Mouse (Mus musculus) brain, embryonic 14.5 days (tissue): ENCODE results near the gene Mid2.

Experiments used
- CTCF ChIP-seq: fragments of 200-500 bp; IDR thresholded peaks from 2 replicates; pipeline ENCODE4 v1.5.1; 2012; ENCODE audit warnings: inconsistent platforms, mild to moderate bottlenecking, moderate library complexity, borderline replicate concordance; ENCODE audit not compliant: insufficient read depth, insufficient read length; ENCODE audit errors: extremely low read depth
- POLR2A ChIP-seq: fragments of 200-500 bp; IDR thresholded peaks from 2 replicates; pipeline ENCODE4 v1.6.1; 2012; ENCODE audit warnings: mild to moderate bottlenecking, inconsistent platforms, borderline replicate concordance; ENCODE audit not compliant: poor library complexity, insufficient read depth, insufficient read length, severe bottlenecking; ENCODE audit errors: extremely low read depth

DNA sequence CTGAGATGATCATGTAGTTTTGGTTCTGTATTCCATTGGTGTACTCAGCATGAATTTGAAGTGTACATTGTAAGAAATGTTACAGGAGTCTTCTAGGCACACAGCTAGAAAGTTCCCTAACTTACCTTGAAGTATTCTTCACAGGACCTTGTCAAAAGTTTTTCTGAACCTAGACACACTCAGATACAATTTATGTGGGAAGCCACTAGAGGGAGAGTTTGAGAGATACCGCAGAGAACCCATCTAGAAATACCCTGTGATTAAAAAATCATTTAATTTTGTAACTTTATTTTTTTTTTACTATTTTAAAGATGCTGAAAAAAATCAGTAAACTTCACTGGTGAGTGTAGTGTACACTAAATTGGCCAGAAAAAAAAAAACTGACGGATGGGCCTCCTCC, 24.8 kb upstream of the Mid2 start:
- TF ChIP-seq CTCF = no peak
- TF ChIP-seq POLR2A = no peak
